Mouse (Mus musculus) liver, adult 2 months (tissue): ENCODE data around the gene Thada. TPM values are rescaled to one million over a fixed set of nuclear protein-coding genes. Genes with fewer than 3 reads are reported as not detected.

Experiments used
- DNase-seq: peaks from one replicate; pipeline ENCODE4 v3.0.0-alpha.2; 2011; ENCODE audit warnings: low read depth, low spot score; ENCODE audit errors: extremely low read depth
- H3K27ac ChIP-seq: fragments of 200-500 bp; replicated peaks from 2 replicates; pipeline ENCODE4 v1.5.1; 2012; ENCODE audit warnings: low read depth, mild to moderate bottlenecking, control low read depth, inconsistent platforms, low read length; ENCODE audit not compliant: insufficient read depth
- H3K27me3 ChIP-seq: fragments of 200-500 bp; 2 replicates; pipeline ENCODE4 v1.6.1; 2012; ENCODE audit warnings: mild to moderate bottlenecking, moderate library complexity, low read length, inconsistent platforms; ENCODE audit not compliant: control insufficient read depth, insufficient read depth
- H3K36me3 ChIP-seq: fragments of 200-500 bp; 2 replicates; pipeline ENCODE4 v1.6.1; 2012; ENCODE audit warnings: low read length, inconsistent platforms; ENCODE audit not compliant: control insufficient read depth, insufficient read depth
- H3K4me1 ChIP-seq: fragments of 200-500 bp; 2 replicates; pipeline ENCODE4 v1.6.1; 2011; ENCODE audit warnings: low read length; ENCODE audit not compliant: control insufficient read depth, insufficient read depth
- H3K4me3 ChIP-seq: fragments of 200-500 bp; 2 replicates; pipeline ENCODE4 v1.5.1; 2011; ENCODE audit warnings: low read depth, mild to moderate bottlenecking, control low read depth, low read length, moderate library complexity; ENCODE audit not compliant: insufficient read depth
- H3K79me2 ChIP-seq: fragments of 200-500 bp; 2 replicates; pipeline ENCODE4 v1.6.1; 2012; ENCODE audit warnings: inconsistent platforms, mild to moderate bottlenecking, low read length, moderate library complexity; ENCODE audit not compliant: control insufficient read depth, insufficient read depth
- H3K9ac ChIP-seq: fragments of 200-500 bp; 2 replicates; pipeline ENCODE4 v1.6.1; 2012; ENCODE audit warnings: low read depth, mild to moderate bottlenecking, control low read depth, inconsistent platforms, low read length
- CTCF ChIP-seq: fragments of 200-500 bp; IDR thresholded peaks from 2 replicates; pipeline ENCODE4 v1.5.1; 2011; ENCODE audit warnings: low read depth, low read length, control low read depth
- POLR2A ChIP-seq: fragments of 200-500 bp; IDR thresholded peaks from 2 replicates; pipeline ENCODE4 v1.6.1; 2011; ENCODE audit warnings: low read length, control low read depth; ENCODE audit not compliant: insufficient read depth; ENCODE audit errors: extremely low read depth
- WGBS: fragments of 180-500 bp; shearing (Covaris S2); methylation state at CpG from one replicate; pipeline ENCODE4 v1.1.7; 2018; 5-methylcytosine and 5-hydroxymethylcytosine counted together
- polyA plus RNA-seq: library from polyadenylated mRNA; depleted of rRNA; stranded (reverse); fragments of >200 nt; gene quantifications from 2 replicates; pipeline ENCODE4 v1.2.3, GENCODE M21; 2012; rRNA removed
- total RNA-seq: library from RNA; depleted of rRNA; stranded (reverse); fragments of >200 nt; gene quantifications from 2 replicates; pipeline ENCODE4 v1.2.3, GENCODE M21; 2014; rRNA removed

Gene Thada
- 6.1 and 7.4 TPM in 2 replicates for total RNA-seq
- 1.8 and 2.8 TPM in 2 replicates for polyA plus RNA-seq

GRCm38 (mm10) chr17:84465753-84466608 lies at the start of gene Thada:
Thada (minus strand) TSS chr17:84466205.
- WGBS: under 1% methylated on average over 67 of the region's 67 CpGs

DNA sequence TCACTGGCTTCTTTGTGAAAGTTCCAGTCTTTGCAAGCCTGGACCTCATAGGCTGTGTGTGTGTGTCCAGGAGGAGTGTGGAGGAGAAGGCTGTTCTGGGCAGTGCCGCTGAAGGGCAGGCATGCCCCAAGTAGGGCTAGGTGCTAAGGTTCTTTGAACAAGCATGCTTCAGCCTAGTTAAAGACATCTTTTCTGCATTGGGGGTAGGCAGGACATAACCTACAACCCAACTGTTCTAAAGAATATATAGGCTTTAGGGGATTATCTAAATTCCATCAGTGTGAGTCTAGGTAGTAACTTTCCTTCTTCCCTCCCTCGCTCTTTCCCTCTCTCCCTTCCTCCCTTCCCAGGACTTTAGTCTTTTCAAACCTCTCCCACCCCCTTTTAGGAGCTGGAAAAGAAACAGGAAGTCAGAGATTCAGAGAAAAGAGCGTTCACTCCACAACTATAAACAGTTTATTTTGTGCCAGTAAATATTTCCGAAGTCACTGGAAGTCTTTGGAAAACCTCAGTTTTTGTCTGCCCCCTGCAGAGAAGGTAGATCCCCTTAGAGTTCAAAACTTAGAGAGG lies 46.6 kb upstream of the Thada start:
- Histone ChIP-seq H3K36me3 (no peaks in the 10 kb centered on the region), H3K9ac (0 out of 2 replicates have a peak overlapping the region, but pooled peaks have one; percentile 42), H3K27me3 (peaks cover 10% of the 10 kb centered on the region), H3K4me3 (peak overlapping the region; percentile 51), H3K4me1 (no peaks in the 10 kb centered on the region), H3K79me2 (no peaks in the 10 kb centered on the region), H3K27ac (no peak overlapping the region)
- no peak for TF ChIP-seq POLR2A
- TF ChIP-seq CTCF: no peak
- 57% methylated on average over 4 of the region's 4 CpGs for WGBS
- DNase-seq: no peak

More at GRCm38 (mm10) chr17:84465753-84466608, at the start of gene Thada:
- TF ChIP-seq POLR2A (0 out of 2 replicates have a peak, but pooled peaks have one; percentile 31), CTCF (no peak)
- Histone ChIP-seq H3K4me1 (peaks cover 1% of the 10 kb centered on the region; the same call in 1 of the 2 replicates), H3K36me3 (no peaks in the 10 kb centered on the region), H3K4me3 (peak within 1 kb of the TSS; percentile 78), H3K79me2 (no peaks in the 10 kb centered on the region), H3K9ac (peak within 1 kb of the TSS; percentile 83), H3K27ac (peak within 1 kb of the TSS; percentile 57), H3K27me3 (no peaks in the 10 kb centered on the region)
- peak; percentile 88 for DNase-seq

- TF ChIP-seq POLR2A (no peak), CTCF (no peak)
- Histone ChIP-seq H3K27me3 (peaks cover 10% of the 10 kb centered on the region), H3K27ac (no peak within 1 kb of the TSS; the same call in 1 of the 2 replicates), H3K79me2 (no peaks in the 10 kb centered on the region), H3K9ac (peak within 1 kb of the TSS; percentile 42), H3K4me1 (no peaks in the 10 kb centered on the region), H3K4me3 (peak within 1 kb of the TSS; percentile 51), H3K36me3 (no peaks in the 10 kb centered on the region)
- 2% methylated on average over 79 of the region's 79 CpGs for WGBS
- DNase-seq: no peak
These were observed 45.9 kb upstream of the Thada start, which contains the start of gene Plekhh2 for GRCm38 (mm10) chr17:84511682-84512515. Plekhh2 (plus strand) TSS chr17:84511895.

- Histone ChIP-seq H3K36me3 (no peaks in the 10 kb centered on the region), H3K4me3 (peak overlapping the region; percentile 51; the same call in 1 of the 2 replicates), H3K9ac (no peak overlapping the region), H3K4me1 (no peaks in the 10 kb centered on the region), H3K27me3 (peaks cover 10% of the 10 kb centered on the region), H3K79me2 (no peaks in the 10 kb centered on the region), H3K27ac (no peak overlapping the region)
- DNase-seq: no peak
- TF ChIP-seq CTCF: no peak
- no peak for TF ChIP-seq POLR2A
- WGBS: 68% methylated on average over 11 of the region's 11 CpGs
These were observed 45.1 kb upstream of the Thada start for GRCm38 (mm10) chr17:84510961-84511639.

GRCm38 (mm10) chr17:84510355-84510754 lies 44.4 kb upstream of the Thada start:
- TF ChIP-seq POLR2A (no peak), CTCF (no peak)
- Histone ChIP-seq H3K79me2 (no peaks in the 10 kb centered on the region), H3K9ac (no peak overlapping the region), H3K36me3 (no peaks in the 10 kb centered on the region), H3K4me3 (no peak overlapping the region), H3K4me1 (no peaks in the 10 kb centered on the region), H3K27ac (no peak overlapping the region), H3K27me3 (peaks cover 10% of the 10 kb centered on the region)
- peak; percentile 21 for DNase-seq
- 74% methylated on average over 5 of the region's 5 CpGs for WGBS
